Mouse (Mus musculus) stomach, embryonic 14.5 days (tissue): ENCODE data around the gene Sap30. TPM values are rescaled to one million over a fixed set of nuclear protein-coding genes. Genes with fewer than 3 reads are reported as not detected.
"Not testable (repeated sequence)": the region's sequence is repeated elsewhere in the genome, so short reads cannot be mapped to it uniquely, and the experiment has no call there.

Source experiments
- ATAC-seq: fragments of 200-750 bp; cut with Nextera tagmentation; 2 replicates; pipeline ENCODE4 v1.8.0; 2017; ENCODE audit warnings: low read depth, moderate TSS enrichment; ENCODE audit not compliant: insufficient number of reproducible peaks, insufficient read depth, low FRiP score
- H3K27ac ChIP-seq: fragments of 300-500 bp; sonication (generic); 2 replicates; pipeline ENCODE4 v1.5.1; 2014; ENCODE audit warnings: mild to moderate bottlenecking, low read length, moderate library complexity, mixed read lengths
- H3K27me3 ChIP-seq: fragments of 300-500 bp; sonication (generic); 2 replicates; pipeline ENCODE4 v1.6.1; 2014; ENCODE audit warnings: low read length, control low read depth, mixed read lengths; ENCODE audit not compliant: control insufficient read depth, insufficient read depth
- H3K36me3 ChIP-seq: fragments of 300-500 bp; sonication (generic); 2 replicates; pipeline ENCODE4 v1.6.1; 2014; ENCODE audit warnings: mild to moderate bottlenecking, control low read depth, low read length, moderate library complexity, mixed read lengths; ENCODE audit not compliant: control insufficient read depth, insufficient read depth
- H3K4me1 ChIP-seq: fragments of 300-500 bp; sonication (generic); 2 replicates; pipeline ENCODE4 v1.6.1; 2014; ENCODE audit warnings: low read length, control low read depth, mixed read lengths; ENCODE audit not compliant: control insufficient read depth, insufficient read depth
- H3K4me2 ChIP-seq: fragments of 300-500 bp; sonication (generic); replicated peaks from 2 replicates; pipeline ENCODE4 v1.6.1; 2014; ENCODE audit warnings: low read depth, low read length, control low read depth
- H3K4me3 ChIP-seq: fragments of 300-500 bp; sonication (generic); 2 replicates; pipeline ENCODE4 v1.5.1; 2014; ENCODE audit warnings: low read depth, low read length, control low read depth
- H3K9ac ChIP-seq: fragments of 300-500 bp; sonication (generic); replicated peaks from 2 replicates; pipeline ENCODE4 v1.6.1; 2014; ENCODE audit warnings: low read depth, mild to moderate bottlenecking, control low read depth, low read length, moderate library complexity, mixed read lengths
- H3K9me3 ChIP-seq: fragments of 300-500 bp; sonication (generic); 2 replicates; pipeline ENCODE4 v1.6.1; 2016; ENCODE audit warnings: low read depth, low read length, control low read depth; ENCODE audit not compliant: control insufficient read depth
- WGBS: fragments of 180-500 bp; shearing (Covaris S2); extraction: QIAGEN DNeasy Blood & Tissue Kit; methylation state at CpG from one replicate; pipeline ENCODE4 v1.1.7; 2014; 5-methylcytosine and 5-hydroxymethylcytosine counted together
- polyA plus RNA-seq: library from polyadenylated mRNA; unstranded; fragments of >200 nt; fragmentation: Nextera tagmentation; extraction: Ambion mirVana; gene quantifications from 2 replicates; pipeline ENCODE4 v1.2.1, GENCODE M21; 2014

Sap30 gene
- polyA plus RNA-seq, 1 experiment from 2014 or later, result 43.6 TPM

DNA sequence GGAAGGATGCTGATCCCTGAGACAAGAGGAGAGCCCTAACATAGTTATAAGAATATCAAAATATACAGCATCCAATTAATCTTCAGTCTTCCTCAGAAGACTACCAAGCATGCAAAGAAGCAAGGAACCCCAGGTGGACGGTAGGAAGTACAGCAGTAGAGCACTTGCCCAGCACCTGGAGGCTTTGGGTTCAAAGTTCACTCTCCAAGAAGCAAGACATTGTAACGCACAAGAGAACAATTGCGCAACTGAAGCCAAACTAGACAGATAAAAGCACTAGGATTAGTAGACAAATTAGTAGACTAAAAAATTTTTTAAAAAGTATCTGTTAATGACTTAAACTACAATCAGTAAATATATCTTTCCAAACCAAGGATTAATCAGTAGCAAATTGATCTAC is 23.9 kb downstream of the Sap30 start:
- H3K27ac ChIP-seq, result no peak overlapping the region
- H3K4me1 ChIP-seq, result peaks cover 2% of the 10 kb centered on the region; the same call in 1 of the 2 replicates
- H3K36me3 ChIP-seq, result no peaks in the 10 kb centered on the region
- no peaks in the 10 kb centered on the region for H3K9me3 ChIP-seq
- no peak overlapping the region for H3K9ac ChIP-seq
- H3K4me2 ChIP-seq, result no peak overlapping the region
- no peaks in the 10 kb centered on the region for H3K27me3 ChIP-seq
- no peak overlapping the region for H3K4me3 ChIP-seq
- 82% methylated on average over 3 of the region's 3 CpGs for WGBS
- no peak for ATAC-seq

- Histone ChIP-seq H3K4me3 (no peak overlapping the region), H3K9me3 (no peaks in the 10 kb centered on the region), H3K27ac (no peak overlapping the region), H3K4me2 (no peak overlapping the region), H3K9ac (no peak overlapping the region), H3K36me3 (no peaks in the 10 kb centered on the region), H3K27me3 (no peaks in the 10 kb centered on the region), H3K4me1 (no peaks in the 10 kb centered on the region)
- ATAC-seq, result no peak
- WGBS, result 59% methylated on average over 1 of the region's 1 CpGs
These were observed 24.8 kb downstream of the Sap30 start for GRCm38 (mm10) chr8:57462839-57463238.

DNA sequence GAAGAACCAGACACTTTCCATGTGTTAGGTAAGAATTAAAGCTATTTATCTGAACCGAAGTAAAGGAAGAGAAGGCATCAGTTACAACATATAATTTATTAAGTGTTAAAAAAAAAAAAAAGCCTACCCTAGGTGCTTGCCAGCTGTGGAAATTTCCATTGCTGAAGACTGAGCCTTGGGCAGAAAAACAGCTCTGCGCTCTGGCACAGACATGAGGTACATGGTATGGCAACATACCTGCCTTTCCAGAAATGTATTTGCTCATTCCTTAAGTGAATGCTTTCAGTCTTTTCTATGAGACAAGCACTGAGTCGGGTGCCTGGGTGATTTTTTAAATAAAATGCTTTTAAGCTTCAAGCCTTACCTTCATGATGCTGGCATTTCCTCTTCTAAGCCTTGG is 29.7 kb downstream of the Sap30 start:
- Histone ChIP-seq H3K4me3 (no peak overlapping the region), H3K27me3 (no peaks in the 10 kb centered on the region), H3K9me3 (no peaks in the 10 kb centered on the region), H3K27ac (no peak overlapping the region), H3K4me2 (no peak overlapping the region), H3K36me3 (no peaks in the 10 kb centered on the region), H3K4me1 (no peaks in the 10 kb centered on the region), H3K9ac (no peak overlapping the region)
- no peak for ATAC-seq
- WGBS, result 72% methylated on average over 3 of the region's 3 CpGs

DNA sequence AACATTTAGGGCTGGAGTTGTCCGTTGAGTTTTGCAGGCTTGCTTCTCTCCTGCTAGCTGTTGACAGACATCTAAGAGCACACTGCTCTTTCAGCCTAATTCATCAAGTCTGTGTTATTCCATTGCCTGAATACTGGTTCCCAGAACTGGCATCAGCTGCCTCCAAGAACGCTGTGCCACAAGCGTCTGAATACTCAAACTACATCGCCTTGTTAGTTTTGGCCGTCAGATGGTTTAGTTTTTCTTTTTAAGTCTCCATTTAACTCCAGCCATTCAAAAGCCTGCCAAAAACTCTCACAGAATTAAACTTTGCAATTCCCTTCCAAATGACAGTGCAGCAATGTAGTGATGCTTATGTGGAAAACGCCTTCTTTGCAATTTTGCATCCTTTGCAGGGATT is 30.5 kb downstream of the Sap30 start:
- no peak for ATAC-seq
- WGBS, result 81% methylated on average over 6 of the region's 6 CpGs
- no peaks in the 10 kb centered on the region for H3K36me3 ChIP-seq
- H3K4me2 ChIP-seq, result no peak overlapping the region
- H3K4me3 ChIP-seq, result no peak overlapping the region
- H3K4me1 ChIP-seq, result no peaks in the 10 kb centered on the region
- H3K9me3 ChIP-seq, result no peaks in the 10 kb centered on the region
- H3K27ac ChIP-seq, result no peak overlapping the region
- H3K27me3 ChIP-seq, result no peaks in the 10 kb centered on the region
- H3K9ac ChIP-seq, result no peak overlapping the region

DNA sequence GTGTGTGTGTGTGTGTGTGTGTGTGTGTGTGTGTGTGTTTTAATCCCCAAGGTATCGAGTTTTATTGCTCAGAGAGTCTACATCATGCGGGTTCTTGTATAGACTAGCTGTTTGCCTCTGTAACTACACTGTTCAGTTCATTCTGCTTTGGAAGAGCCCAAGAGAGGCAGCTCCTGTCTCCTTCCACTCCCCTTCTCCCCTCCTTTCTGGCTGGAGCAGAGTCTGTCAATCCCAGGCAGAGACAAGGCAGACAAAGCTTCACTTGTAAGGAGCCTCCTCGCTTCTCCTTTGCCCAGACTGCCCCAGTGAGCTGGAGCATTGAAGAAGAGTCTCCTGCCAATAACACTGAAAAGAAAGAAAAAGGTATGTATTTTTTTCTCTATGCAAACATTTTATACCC is 31.9 kb downstream of the Sap30 start, which contains the start of gene Scrg1:
TSS of gene Scrg1 (plus strand) at position 159 of the 400 bp plus-strand sequence.
- no peak within 1 kb of the TSS for H3K4me2 ChIP-seq
- WGBS, result 82% methylated on average over 3 of the region's 3 CpGs
- H3K4me3 ChIP-seq, result no peak within 1 kb of the TSS
- H3K36me3 ChIP-seq, result no peaks in the 10 kb centered on the region
- no peaks in the 10 kb centered on the region for H3K27me3 ChIP-seq
- ATAC-seq, result no peak
- H3K27ac ChIP-seq, result no peak within 1 kb of the TSS
- H3K9ac ChIP-seq, result no peak within 1 kb of the TSS
- no peaks in the 10 kb centered on the region for H3K9me3 ChIP-seq
- no peaks in the 10 kb centered on the region for H3K4me1 ChIP-seq

GRCm38 (mm10) chr8:57453361-57453760 is 34.3 kb downstream of the Sap30 start:
- no peaks in the 10 kb centered on the region for H3K27me3 ChIP-seq
- 87% methylated on average over 2 of the region's 2 CpGs for WGBS
- H3K36me3 ChIP-seq, result no peaks in the 10 kb centered on the region
- H3K4me2 ChIP-seq, result no peak overlapping the region
- no peaks in the 10 kb centered on the region for H3K9me3 ChIP-seq
- H3K4me3 ChIP-seq, result no peak overlapping the region
- no peak overlapping the region for H3K27ac ChIP-seq
- no peaks in the 10 kb centered on the region for H3K4me1 ChIP-seq
- no peak for ATAC-seq
- H3K9ac ChIP-seq, result no peak overlapping the region

GRCm38 (mm10) chr8:57451896-57452295 is 35.8 kb downstream of the Sap30 start:
- H3K27me3 ChIP-seq, result no peaks in the 10 kb centered on the region
- no peak overlapping the region for H3K27ac ChIP-seq
- H3K4me3 ChIP-seq, result no peak overlapping the region
- 94% methylated on average over 4 of the region's 4 CpGs for WGBS
- H3K9me3 ChIP-seq, result no peaks in the 10 kb centered on the region
- H3K4me2 ChIP-seq, result no peak overlapping the region
- no peaks in the 10 kb centered on the region for H3K36me3 ChIP-seq
- H3K9ac ChIP-seq, result no peak overlapping the region
- H3K4me1 ChIP-seq, result no peaks in the 10 kb centered on the region
- no peak for ATAC-seq

DNA sequence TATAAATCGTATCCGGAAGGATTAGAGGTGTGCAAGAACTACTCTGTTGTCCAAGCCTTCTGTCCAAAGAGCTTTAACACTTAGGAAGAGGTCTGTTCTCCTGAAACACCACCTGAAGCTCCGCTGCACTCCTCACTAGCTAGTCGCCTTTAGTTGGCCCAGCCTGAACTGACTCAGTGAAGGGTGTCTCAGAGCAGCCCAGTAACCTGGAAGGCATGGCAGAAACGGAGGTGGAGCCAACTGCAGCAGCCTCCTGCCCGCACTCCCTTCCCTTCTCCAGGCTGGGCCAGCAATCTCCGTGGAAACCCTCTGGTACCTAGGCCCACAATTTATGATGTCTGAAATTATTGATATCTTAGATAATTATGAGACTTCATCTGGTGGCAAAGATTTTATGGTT is 36.9 kb downstream of the Sap30 start:
- Histone ChIP-seq H3K27me3 (no peaks in the 10 kb centered on the region), H3K4me2 (no peak overlapping the region), H3K9ac (no peak overlapping the region), H3K36me3 (no peaks in the 10 kb centered on the region), H3K9me3 (no peaks in the 10 kb centered on the region), H3K4me3 (no peak overlapping the region), H3K27ac (no peak overlapping the region), H3K4me1 (no peaks in the 10 kb centered on the region)
- no peak for ATAC-seq
- 75% methylated on average over 7 of the region's 7 CpGs for WGBS

- WGBS, result 84% methylated on average over 4 of the region's 5 CpGs
- H3K9me3 ChIP-seq, H3K4me1 ChIP-seq, H3K9ac ChIP-seq, H3K27ac ChIP-seq, H3K4me2 ChIP-seq, H3K36me3 ChIP-seq, H3K4me3 ChIP-seq, ATAC-seq, H3K27me3 ChIP-seq: not testable (repeated sequence)
These were observed 41.8 kb downstream of the Sap30 start for GRCm38 (mm10) chr8:57445901-57446300.
